Mouse (Mus musculus) E14TG2a.4 (cell line): ENCODE measurements around the gene D1Ertd622e.

Experiments used
- CTCF ChIP-seq: conservative IDR thresholded peaks from 2 replicates; pipeline ENCODE4 v1.5.1; 2014; ENCODE audit warnings: low read length
- NANOG ChIP-seq: IDR thresholded peaks from 2 replicates; pipeline ENCODE4 v1.6.1; 2014; ENCODE audit warnings: borderline replicate concordance, low read length, mixed read lengths

GRCm38 (mm10) chr1:97564641-97565040 is 97.2 kb downstream of the D1Ertd622e start:
- TF ChIP-seq CTCF (no peak), NANOG (no peak)
